Mouse (Mus musculus) liver, embryonic 14.5 days (tissue): ENCODE measurements around the gene Adap1. TPM values are rescaled to one million over a fixed set of nuclear protein-coding genes. Genes with fewer than 3 reads are reported as not detected.

Experiments
- ATAC-seq: fragments of 200-750 bp; cut with Nextera tagmentation; 2 replicates; pipeline ENCODE4 v1.8.0; 2017; ENCODE audit warnings: moderate number of reproducible peaks, mild to moderate bottlenecking, moderate library complexity; ENCODE audit not compliant: insufficient read depth
- DNase-seq, 3 experiments: peaks; one replicate each; pipeline ENCODE4 v3.0.0-alpha.2; 2012 to 2013; ENCODE audit warnings: low read depth in 3 of 3, low spot score in 3 of 3
- H3K27ac ChIP-seq: fragments of 300-500 bp; sonication (generic); 2 replicates; pipeline ENCODE4 v1.5.1; 2014; ENCODE audit warnings: moderate library complexity, mild to moderate bottlenecking, control low read depth, inconsistent platforms
- H3K27me3 ChIP-seq: fragments of 300-500 bp; sonication (generic); 2 replicates; pipeline ENCODE4 v1.6.1; 2014; ENCODE audit warnings: mild to moderate bottlenecking, low read length, moderate library complexity; ENCODE audit not compliant: control insufficient read depth, insufficient read depth
- H3K36me3 ChIP-seq: fragments of 300-500 bp; sonication (generic); replicated peaks from 2 replicates; pipeline ENCODE4 v1.6.1; 2014; ENCODE audit warnings: low read depth; ENCODE audit not compliant: control insufficient read depth, insufficient read depth
- H3K4me1 ChIP-seq, 2 experiments: fragments of 200-500 bp in 1 of 2; fragments of 300-500 bp in 1 of 2; sonication (generic) in 1 of 2; replicated peaks; 2 replicates each; pipeline ENCODE4 v1.6.1; 2012 to 2014; ENCODE audit warnings: antibody characterized with exemption in 1 of 2, inconsistent platforms in 1 of 2, low read length in 1 of 2; ENCODE audit not compliant: control insufficient read depth in 2 of 2, insufficient read depth in 2 of 2
- H3K4me2 ChIP-seq: fragments of 300-500 bp; sonication (generic); 2 replicates; pipeline ENCODE4 v1.6.1; 2014; ENCODE audit warnings: low read depth, mild to moderate bottlenecking, control low read depth, moderate library complexity
- H3K4me3 ChIP-seq, 2 experiments: fragments of 200-500 bp in 1 of 2; fragments of 300-500 bp in 1 of 2; sonication (generic) in 1 of 2; 2 replicates each; pipeline ENCODE4 v1.5.1; 2012 to 2014; ENCODE audit warnings: low read depth in 2 of 2, low read length in 2 of 2, mild to moderate bottlenecking in 2 of 2, control low read depth in 1 of 2, inconsistent platforms in 1 of 2, moderate library complexity in 1 of 2; ENCODE audit not compliant: insufficient read depth in 1 of 2
- H3K9ac ChIP-seq: fragments of 300-500 bp; sonication (generic); replicated peaks from 2 replicates; pipeline ENCODE4 v1.6.1; 2014; ENCODE audit warnings: mild to moderate bottlenecking, control low read depth, moderate library complexity
- H3K9me3 ChIP-seq: fragments of 300-500 bp; sonication (generic); 2 replicates; pipeline ENCODE4 v1.6.1; 2016; ENCODE audit warnings: low read length, mixed read lengths; ENCODE audit not compliant: control insufficient read depth
- CTCF ChIP-seq: IDR thresholded peaks from 2 replicates; pipeline ENCODE4 v1.5.1; 2016; ENCODE audit warnings: antibody characterized with exemption, low read depth, control low read depth
- EP300 ChIP-seq: IDR thresholded peaks from 2 replicates; pipeline ENCODE4 v1.6.1; 2016; ENCODE audit warnings: antibody characterized with exemption, low read depth
- WGBS: fragments of 180-500 bp; shearing (Covaris S2); extraction: QIAGEN DNeasy Blood & Tissue Kit; methylation state at CpG from one replicate; pipeline ENCODE4 v1.1.7; 2014; ENCODE audit not compliant: insufficient replicate concordance; 5-methylcytosine and 5-hydroxymethylcytosine counted together
- polyA plus RNA-seq, 2 experiments: library from polyadenylated mRNA; depleted of rRNA in 1 of 2; stranded (reverse) in 1 of 2; unstranded in 1 of 2; fragments of >200 nt; fragmentation: Nextera tagmentation in 1 of 2; extraction: Ambion mirVana in 1 of 2; gene quantifications; 2 replicates each; pipeline versions ENCODE4 v1.2.1 to v1.2.3; 2012 to 2014

The Adap1 gene
- polyA plus RNA-seq, 2 experiments: 2.2 to 3.0 TPM

DNA sequence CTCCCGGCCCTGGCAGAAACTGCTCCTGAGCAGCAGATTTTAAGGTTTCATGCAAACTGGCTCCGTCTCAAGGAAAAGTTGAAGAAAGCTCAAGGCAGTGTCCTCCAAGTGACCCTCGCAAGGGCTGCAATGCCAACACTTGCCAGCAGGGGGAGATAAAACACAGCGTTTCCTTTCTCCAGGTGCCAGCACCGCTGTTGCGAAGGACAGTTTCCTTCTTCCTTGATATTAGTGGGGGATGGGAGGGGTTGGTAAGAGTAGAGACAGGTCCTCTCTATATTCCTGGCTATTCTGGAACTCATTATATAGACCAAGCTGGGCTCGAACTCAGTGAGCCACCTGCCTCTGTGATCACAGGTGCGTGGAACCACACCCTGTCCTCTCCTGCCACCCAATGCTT is 6.3 kb upstream of the Adap1 start:
- H3K9me3 ChIP-seq: no peaks in the 10 kb centered on the region
- WGBS: 17% methylated on average over 8 of the region's 8 CpGs
- DNase-seq (peak in 2 of 3 experiments; percentile 45 to 53), ATAC-seq (0 out of 2 replicates have a peak, but pooled peaks have one; percentile 9)
- no peak overlapping the region for H3K4me2 ChIP-seq
- no peaks in the 10 kb centered on the region for H3K36me3 ChIP-seq
- H3K27me3 ChIP-seq: no peaks in the 10 kb centered on the region
- H3K4me3 ChIP-seq: no peak overlapping the region
- no peak overlapping the region for H3K9ac ChIP-seq
- H3K27ac ChIP-seq: no peak overlapping the region
- TF ChIP-seq CTCF: peak; percentile 99
- no peak for TF ChIP-seq EP300
- peaks cover 0 to 5% of the 10 kb centered on the region in 2 experiments; a peak in 2 of 4 replicates for H3K4me1 ChIP-seq

DNA sequence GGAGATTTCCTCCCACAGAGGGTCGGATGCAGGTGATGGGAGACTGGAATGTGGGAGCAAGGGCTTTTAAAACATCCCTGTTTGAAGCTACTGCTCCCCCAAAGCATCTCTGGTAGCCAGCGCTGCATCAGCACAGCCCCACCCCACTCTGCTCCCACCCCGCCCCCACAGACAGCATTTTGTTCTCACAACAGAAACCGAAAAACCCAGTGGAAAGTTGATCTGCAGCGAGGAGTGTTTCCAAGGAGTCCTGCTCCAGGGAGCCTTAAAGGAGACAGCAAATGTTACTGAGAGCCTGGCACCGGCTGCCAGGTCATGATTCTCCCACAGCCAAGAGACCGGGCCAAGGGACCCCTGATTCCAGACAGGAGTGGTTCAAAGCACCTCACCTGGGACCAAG is 5.3 kb upstream of the Adap1 start:
- Histone ChIP-seq H3K27ac (no peak overlapping the region), H3K36me3 (no peaks in the 10 kb centered on the region), H3K9me3 (no peaks in the 10 kb centered on the region), H3K4me2 (no peak overlapping the region), H3K4me3 (no peak overlapping the region), H3K4me1 (peaks cover 2 to 8% of the 10 kb centered on the region in 2 experiments; a peak in 3 of 4 replicates), H3K27me3 (no peaks in the 10 kb centered on the region), H3K9ac (no peak overlapping the region)
- 62% methylated on average over 7 of the region's 7 CpGs for WGBS
- TF ChIP-seq CTCF: no peak
- no peak for TF ChIP-seq EP300
- ATAC-seq (no peak), DNase-seq (no peak)

DNA sequence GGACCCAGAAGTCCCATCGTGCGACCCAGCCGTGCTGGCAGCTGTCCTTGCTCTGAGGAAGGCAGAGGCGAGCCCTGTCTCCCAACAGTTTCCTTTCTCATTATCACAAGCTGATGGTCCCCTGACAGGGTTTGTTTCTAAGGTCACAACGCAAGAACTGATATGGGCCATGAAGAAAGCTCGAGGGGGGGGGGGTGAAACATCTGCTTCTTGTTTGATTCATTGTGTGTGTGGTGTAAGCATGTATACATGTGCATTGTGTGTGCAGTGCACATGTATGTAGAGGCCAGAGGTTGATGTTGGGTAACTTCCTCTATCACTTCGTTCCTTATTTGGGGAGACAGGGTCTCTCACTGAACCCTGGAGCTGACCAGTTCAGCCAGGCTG is 2.2 kb upstream of the Adap1 start:
- H3K9ac ChIP-seq: no peak overlapping the region
- no peaks in the 10 kb centered on the region for H3K9me3 ChIP-seq
- no peak for DNase-seq
- H3K27ac ChIP-seq: no peak overlapping the region
- no peak overlapping the region for H3K4me2 ChIP-seq
- no peak for ATAC-seq
- H3K4me1 ChIP-seq: peaks cover 7 to 11% of the 10 kb centered on the region in 2 experiments; a peak in 3 of 4 replicates
- H3K27me3 ChIP-seq: peaks cover 11% of the 10 kb centered on the region
- 15% methylated on average over 7 of the region's 7 CpGs for WGBS
- TF ChIP-seq EP300: no peak
- no peak for TF ChIP-seq CTCF
- H3K36me3 ChIP-seq: no peaks in the 10 kb centered on the region
- no peak overlapping the region for H3K4me3 ChIP-seq

DNA sequence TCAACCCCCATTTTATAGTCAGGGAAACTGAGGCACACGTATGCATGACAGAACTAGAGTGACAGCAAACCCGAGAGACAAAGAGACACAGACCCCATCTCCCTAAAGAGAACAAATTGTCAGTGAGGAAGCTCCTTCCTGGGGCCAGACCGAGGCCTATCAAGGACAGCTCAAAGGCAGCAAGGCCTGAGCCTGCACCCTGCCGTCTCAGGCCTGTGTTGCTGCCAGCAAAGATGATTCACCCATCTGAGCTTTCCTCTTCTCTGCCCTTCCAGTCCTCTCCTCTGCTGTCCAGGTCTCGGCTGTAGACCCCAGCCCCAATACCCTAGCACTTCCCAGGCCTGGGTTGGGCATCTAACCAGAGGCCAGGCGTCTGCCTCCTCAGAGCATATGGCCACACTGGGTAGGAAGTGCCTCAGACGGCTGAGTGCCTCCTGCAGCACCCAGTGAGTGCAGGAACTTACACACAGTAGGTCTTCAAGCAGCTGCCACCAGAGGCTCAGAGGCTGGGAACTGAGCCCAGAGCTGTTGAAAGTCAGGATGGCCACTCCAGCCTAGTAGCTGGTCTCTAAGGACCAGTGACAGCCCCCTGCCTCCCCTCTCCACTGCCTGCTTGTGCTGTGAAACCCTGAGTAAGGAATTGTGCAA is 1.7 kb upstream of the Adap1 start:
- H3K4me1 ChIP-seq: peaks cover 7% of the 10 kb centered on the region in 2 experiments; a peak in 3 of 4 replicates
- TF ChIP-seq CTCF: no peak
- no peak for TF ChIP-seq EP300
- H3K27ac ChIP-seq: no peak overlapping the region
- H3K36me3 ChIP-seq: no peaks in the 10 kb centered on the region
- H3K9me3 ChIP-seq: no peaks in the 10 kb centered on the region
- 60% methylated on average over 7 of the region's 7 CpGs for WGBS
- ATAC-seq (no peak), DNase-seq (no peak)
- H3K4me3 ChIP-seq: no peak overlapping the region
- H3K27me3 ChIP-seq: peaks cover 11% of the 10 kb centered on the region
- no peak overlapping the region for H3K9ac ChIP-seq
- no peak overlapping the region for H3K4me2 ChIP-seq

DNA sequence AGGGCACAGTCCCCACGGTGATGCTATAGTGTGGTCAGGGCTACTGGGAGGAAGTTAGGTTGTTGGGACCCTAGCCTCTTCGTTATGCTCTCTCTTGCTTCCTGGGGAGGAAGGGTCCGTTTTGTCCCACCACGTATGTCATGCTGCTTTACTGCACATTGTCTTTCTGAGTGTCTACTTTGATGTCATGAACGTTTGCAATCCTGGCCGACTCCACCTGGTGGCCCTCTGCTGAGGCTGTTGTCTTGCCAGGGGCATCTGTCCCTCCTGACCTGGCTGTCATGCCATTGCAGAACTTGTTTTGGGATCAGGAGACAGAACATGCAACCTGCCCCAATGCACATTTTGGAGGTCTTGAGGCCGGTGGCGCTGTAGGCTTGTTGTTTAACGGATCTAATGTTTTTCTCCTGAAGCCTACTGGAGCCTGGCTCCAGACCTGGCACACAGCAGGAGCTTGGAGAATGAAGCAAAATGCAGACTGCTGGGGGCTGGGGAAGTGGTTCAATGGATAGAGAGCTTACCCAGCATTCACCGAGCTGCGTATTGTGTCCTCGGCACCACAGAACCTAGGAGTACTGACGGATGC is 782 bp upstream of the Adap1 start:
- 54% methylated on average over 13 of the region's 13 CpGs for WGBS
- H3K36me3 ChIP-seq: no peaks in the 10 kb centered on the region
- ATAC-seq: no peak
- H3K9ac ChIP-seq: no peak overlapping the region
- no peak for TF ChIP-seq EP300
- peak; percentile 36 for TF ChIP-seq CTCF
- H3K4me1 ChIP-seq: peaks cover 6 to 7% of the 10 kb centered on the region in 2 experiments; a peak in 3 of 4 replicates
- H3K27ac ChIP-seq: no peak overlapping the region
- no peak overlapping the region for H3K4me3 ChIP-seq
- H3K9me3 ChIP-seq: no peaks in the 10 kb centered on the region
- DNase-seq: no peak
- peaks cover 11% of the 10 kb centered on the region for H3K27me3 ChIP-seq
- peak overlapping the region; percentile 85; the same call in 1 of the 2 replicates for H3K4me2 ChIP-seq
